Mouse (Mus musculus) kidney, adult 2 months (tissue): ENCODE measurements around the gene Jade2.
A peak's percentile ranks its signal among the peaks of the same experiment; 100 is the strongest.

Source experiments
- CTCF ChIP-seq: fragments of 200-500 bp; conservative IDR thresholded peaks from 2 replicates; pipeline ENCODE4 v1.5.1; 2011; ENCODE audit warnings: low read depth, mild to moderate bottlenecking, control low read depth, low read length, moderate library complexity, mixed read lengths; ENCODE audit not compliant: insufficient read depth, insufficient read length
- POLR2A ChIP-seq: fragments of 200-500 bp; IDR thresholded peaks from one replicate; pipeline ENCODE4 v1.6.1; 2011; ENCODE audit warnings: low read depth, low read length, control low read depth

GRCm38 (mm10) chr11:51785926-51786325 lies 71.5 kb downstream of the Jade2 start:
- TF ChIP-seq CTCF (peak; percentile 75), POLR2A (no peak)
